Mouse (Mus musculus): Measurements from ENCODE around the gene Elf2. TPM values are rescaled to one million over a fixed set of nuclear protein-coding genes. Genes with fewer than 3 reads are reported as not detected.
"Not testable (repeated sequence)": the region's sequence is repeated elsewhere in the genome, so short reads cannot be mapped to it uniquely, and the experiment has no call there.

Elf2 gene
- total RNA-seq, 2 experiments from 2014 or later: 38.5 to 43.6 TPM

DNA sequence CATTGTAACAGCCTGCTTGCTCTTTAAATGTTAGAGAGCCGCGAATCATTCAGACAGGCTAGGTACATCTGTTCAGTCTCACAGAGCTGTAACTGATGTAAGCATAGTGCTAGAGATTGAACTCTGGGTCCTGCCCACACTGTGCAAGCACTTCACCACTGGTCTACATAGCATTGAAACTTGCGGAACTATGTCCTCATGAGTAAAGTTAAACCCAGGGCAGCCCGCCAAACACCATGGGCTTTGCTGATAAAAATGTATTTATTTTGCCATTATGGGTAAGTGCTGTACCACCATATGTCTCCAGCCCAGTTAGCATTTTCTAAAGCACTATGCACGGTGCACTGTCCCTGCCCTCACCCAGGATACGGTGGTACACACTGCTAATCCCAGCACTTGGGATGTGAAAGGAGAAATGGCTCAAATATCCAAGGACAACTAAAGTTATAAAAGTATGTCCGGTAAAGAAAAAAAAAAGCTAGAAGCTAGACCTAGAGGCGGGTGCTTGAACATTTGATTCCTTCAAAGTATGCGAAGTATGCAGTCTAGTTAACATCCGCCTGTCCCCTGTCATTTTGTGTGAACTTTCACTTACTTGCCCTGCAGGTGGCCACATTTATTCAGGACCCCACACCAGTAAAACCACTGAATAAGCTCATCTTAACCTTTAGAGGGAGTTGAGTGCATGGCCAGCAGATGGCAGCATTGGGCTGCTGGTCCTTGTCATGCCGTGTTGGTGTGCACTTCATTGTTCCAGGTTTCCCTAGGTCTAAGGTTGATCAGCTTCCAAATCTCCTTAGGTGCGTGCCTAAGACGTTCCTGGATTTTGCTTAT, 106.3 kb downstream of the Elf2 start:
- DNase-seq (ENCODE audit: low spot score): peak; percentile 90

DNA sequence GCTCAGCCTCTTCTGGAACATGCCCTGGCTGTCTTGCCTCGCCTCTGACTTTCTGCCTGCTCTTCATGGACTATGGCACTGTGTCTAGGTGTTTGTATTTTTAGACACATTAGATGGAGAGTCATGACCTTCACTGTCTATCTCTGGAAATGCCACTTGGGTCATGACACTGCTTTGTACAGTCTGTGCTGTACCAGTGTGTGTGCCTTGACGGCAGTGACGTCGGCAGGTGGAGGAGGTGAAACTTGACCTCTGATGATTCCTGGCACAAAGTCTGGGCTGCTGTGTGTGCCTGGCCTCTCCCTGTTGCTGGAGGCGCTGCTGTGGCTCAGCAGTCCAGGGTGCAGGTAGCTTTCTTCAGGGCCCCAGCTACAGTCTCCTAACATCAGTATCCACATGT, 107.0 kb downstream of the Elf2 start:
- DNase-seq (ENCODE audit: low spot score): peak; percentile 90

DNA sequence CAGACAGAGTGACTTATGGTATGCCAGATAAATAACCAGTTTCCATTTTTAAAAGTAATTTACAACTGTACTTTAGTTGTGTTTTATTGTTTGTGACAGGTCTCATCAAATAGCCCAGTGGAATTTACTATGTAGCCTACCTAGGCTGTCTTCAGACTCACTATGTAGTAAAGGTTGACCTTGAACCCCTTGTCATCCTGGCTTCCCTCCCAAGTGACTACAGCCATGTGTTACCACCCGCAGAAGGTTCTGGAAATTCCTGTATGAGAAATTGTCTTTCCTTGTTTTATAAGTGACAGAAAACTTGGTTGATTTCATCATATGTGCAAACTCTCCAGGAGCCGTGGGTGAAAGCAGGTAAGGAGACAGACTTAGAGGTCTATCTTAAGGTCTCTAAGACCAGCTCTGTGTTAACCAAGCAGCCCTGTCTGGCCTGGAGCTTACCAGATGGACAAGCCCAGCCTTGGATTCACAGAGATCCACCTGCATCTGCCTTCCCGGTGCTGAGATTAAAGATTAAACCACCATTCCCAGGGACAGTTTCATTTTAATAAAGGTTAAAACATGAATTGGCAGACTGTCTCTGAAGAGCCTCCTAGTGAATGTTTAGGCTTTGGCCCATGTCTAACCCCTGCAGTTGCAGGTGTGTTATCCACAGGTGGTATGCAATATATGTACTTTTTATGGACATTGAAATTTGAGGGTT, 108.1 kb downstream of the Elf2 start:
- DNase-seq (ENCODE audit: low spot score): no peak

DNA sequence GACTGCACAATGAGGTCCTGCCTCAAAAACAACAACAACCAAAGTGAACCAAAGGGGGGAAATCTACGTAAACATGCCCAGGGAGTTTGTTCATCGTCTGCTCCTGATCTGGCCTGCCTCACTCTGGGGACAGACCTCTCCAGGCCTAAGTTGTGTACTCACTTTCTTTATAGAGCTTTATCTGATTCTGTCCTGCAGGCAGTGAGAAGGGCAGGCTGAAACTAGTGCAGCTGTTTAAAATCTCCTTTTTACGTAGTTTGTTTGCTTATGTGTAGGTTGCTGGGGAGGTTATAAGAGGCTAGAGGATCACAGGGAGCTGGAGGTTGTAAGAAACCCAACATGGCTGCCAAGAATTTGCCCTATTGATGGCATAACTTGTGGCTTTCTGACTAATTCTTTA, 109.0 kb downstream of the Elf2 start:
- DNase-seq (ENCODE audit: low spot score): no peak

DNA sequence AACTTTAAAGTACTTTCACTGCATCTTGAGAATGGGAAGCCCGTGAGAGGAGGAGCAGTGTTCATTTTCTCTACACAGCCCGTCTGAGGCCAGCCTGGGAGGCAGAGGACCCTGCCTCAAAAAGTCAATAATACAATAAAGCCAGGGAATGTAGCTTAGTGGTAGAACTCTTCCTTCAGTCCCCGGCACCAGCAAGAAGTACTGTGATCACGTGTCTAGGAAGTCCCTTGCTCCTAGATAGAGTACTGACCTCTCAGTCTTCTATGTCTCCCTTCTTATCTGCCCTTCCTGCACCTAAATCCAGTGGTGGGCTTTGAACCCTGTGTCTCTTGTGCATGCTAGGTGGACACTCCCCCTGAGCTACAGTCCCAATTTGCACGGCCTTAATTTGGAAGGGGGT, 109.6 kb downstream of the Elf2 start:
- no peak for DNase-seq (ENCODE audit: low spot score)

DNA sequence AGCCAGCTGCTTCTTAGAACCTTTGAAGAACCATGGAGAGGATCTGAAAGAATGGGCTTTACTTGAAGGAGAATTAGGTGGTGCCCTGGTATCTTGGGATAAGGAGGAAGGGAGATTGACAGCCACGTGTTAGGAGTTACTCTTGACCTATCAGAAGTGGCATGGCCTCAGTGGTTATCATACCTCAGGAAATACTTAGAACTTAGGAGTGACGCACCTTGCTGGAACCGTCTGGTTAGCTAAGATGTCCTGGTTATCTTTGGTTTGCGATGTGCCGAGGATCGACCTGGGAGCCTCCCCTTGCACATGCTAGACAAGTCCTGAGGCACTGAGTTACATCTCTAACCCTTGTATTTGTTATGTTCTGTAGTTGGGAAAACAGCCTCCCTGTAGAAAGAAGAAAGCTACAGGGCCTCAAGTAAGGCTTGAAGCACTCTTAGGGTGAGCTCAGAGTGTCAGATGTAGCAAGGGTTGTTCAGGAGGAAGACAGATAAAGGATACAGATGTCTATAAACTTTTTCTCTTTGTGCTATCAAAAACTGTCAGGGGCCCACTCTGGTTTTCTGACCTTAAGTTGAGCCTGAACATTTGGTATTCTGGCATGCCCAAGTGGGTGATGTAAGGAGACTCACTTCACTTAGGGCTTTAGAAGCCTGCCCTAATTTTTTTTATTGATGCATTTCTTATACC, 110.2 kb downstream of the Elf2 start:
- no peak for DNase-seq (ENCODE audit: low spot score)

DNA sequence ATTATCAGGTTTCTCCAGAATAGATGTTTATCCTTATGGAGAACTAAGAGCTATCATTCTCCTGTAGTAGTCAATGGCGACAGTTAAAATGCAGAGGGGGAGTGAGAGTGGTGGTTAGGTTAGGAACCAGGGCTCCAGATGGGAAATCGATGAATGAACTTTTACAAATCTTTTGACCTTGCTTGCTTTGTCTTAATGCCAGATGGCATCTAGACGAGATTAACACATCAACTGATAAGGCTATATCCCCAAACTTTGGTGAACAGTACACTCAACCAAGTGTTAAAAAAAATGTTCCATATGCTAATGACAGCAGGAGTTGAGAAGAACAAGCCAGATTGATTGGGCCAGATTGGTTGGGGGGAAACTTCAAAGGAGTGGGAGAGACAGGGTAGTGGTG, 111.2 kb downstream of the Elf2 start:
- no peak for DNase-seq (ENCODE audit: low spot score)

DNA sequence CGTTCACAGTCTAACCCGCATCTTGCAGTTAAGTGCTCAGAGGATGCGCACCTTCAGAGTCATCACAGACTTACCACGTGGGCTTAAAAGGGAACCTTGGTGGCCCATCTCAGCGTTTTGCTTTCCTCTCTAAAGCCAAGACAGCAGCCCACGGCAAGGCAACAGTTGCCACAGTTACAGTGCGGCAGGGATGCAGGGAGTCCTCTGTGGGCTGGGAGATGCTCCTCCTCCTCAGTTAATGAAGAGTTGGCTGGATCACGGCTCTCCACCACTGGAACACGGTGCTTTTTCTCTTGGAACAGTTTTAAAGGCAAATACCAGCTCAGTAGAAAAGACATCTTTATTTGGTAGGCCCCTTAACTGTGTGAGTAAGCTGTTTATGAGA, 111.7 kb downstream of the Elf2 start:
- DNase-seq (ENCODE audit: low spot score): no peak

DNA sequence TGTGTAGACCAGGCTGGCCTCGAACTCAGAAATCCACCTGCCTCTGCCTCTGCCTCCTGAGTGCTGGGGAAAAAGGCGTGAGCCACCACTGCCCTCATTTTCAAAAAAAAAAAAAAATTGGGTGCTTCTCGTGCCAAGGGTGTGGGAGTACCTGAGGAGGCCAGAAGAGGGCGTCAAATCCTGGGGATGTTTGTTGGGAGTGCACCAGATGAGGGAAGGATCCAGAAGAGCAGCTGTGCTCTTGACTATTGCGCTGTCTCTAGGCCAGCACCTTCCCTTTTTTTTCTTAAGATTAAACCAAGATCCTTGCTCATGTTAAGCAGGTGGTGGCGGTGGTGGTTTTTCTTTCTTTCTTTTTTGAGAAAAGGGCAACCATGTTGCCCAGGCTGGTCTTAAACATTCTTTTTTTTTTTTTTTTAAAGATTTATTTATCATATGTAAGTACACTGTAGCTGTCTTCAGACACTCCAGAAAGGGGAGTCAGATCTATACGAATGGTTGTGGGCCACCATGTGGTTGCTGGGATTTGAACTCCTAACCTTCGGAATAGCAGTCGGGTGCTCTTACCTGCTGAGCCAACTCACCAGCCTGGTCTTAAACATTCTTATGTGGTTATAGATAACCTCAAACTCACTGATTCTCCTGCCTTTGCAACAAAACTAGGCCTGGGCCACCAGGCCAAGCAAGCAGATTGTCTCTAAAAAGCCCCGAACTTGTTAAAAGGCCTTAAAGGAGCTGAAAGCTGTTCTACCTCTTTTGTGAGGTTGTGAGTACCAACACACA, 112.2 kb downstream of the Elf2 start:
- DNase-seq (ENCODE audit: low spot score): peak; percentile 72

DNA sequence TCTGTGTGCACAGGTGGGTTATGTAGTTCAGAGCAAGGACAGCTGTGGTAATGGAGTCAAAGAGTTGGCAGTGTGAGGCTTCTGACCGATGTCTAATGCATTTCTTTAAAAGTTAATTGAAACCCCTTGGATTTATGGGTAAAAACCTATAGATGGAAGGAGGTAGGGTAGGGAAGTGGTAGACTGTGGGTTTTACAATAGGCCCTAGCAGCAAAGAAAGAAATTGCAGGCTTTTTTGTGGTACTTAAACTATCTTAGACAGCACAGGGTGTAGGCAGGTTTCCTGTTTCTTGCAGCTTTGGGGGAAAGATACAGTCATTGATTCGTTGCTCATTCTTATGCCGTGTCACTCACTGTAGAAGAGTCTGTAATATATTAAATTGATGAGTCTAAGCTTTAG, 113.9 kb downstream of the Elf2 start:
- DNase-seq (ENCODE audit: low spot score): no peak

DNA sequence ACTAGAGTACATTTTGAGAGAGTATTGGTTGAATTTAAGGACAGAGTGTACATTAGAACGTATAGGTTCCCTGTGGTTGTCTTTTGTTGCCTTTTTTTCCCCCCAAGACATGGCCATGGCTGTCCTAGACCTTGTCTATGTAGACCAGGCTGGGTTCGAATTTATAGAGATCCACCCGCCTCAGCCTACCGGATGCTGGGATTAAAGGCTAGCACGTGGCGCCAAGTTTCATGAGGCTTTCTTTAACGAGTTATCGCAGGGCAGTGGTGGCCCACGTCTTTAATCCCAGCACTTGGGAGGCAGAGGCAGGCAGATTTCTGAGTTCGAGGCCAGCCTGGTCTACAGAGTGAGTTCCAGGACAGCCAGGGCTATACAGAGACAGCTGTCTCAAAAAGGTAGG, 114.5 kb downstream of the Elf2 start:
- no peak for DNase-seq (ENCODE audit: low spot score)

DNA sequence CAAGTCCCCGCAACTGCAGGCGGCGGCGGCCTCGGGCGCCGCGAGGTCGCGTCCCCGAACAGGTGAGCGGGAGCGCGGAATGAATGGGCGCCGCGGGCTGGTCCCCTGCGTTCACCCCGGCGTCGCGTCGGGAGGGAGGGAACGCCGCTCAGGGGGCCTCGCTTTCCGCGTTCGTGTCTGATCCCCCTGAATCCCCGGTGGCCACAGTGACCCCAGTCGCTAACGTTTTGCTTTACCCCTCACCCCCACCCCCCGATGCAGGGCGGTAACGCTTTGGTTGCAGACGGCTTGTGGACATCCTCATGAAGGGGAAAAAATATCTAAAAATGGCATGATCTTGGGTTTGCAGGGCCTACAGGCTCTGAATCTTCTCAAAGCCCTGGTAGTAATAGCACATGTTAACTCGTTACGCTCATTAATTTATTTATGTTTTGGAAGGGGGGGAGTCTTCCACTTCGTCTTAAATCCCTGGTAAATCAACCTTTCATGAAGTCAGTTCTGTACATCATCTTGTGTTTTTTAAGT, 115.2 kb downstream of the Elf2 start:
- no peak for DNase-seq (ENCODE audit: low spot score)

DNA sequence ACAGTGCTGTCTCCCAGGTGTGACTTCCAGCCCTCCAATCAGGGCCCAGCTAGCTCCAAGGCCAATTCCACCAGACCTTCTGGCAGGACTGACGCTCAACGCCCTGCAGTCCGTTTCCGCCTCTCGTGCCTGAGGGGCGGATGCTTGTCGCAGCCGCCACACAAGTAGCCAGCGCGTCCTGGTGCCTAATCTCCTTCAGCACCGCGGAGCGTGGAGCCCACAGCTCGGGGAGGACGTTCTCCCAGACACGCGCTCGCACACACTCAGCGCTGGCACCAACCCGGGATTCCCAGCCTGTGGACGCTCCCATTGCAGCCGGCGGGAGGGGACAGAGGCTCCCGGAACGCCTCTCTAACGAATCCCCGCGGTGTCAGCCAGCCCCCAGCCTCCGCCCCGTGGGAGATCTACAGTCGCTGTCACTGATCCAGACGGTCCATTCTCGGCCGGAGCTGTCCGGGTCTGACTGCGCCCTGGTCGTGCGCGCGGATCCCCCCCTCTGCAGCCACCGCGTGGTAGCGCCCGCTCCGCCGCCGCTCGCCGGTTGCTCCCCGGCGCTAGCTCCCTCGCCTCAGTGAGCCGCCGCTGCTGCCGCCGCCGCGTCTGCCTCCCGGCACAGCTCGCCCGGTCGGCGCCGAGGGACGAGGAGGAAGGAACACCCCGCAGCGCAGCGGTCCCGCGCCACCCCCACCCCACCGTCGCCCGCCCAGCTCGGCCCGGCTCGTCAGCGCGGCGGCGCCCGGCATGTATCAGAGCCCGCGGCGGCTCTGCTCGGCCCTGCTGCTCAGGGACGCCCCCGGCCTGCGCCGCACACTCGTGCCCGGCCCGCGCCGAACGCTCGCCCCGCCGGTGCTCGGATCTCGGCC, 115.9 kb downstream of the Elf2 start, which contains the start of gene Noct:
TSS of gene Noct (plus strand) at position 85 of the 863 bp plus-strand sequence.
- DNase-seq (ENCODE audit: low spot score): peak; percentile 90

DNA sequence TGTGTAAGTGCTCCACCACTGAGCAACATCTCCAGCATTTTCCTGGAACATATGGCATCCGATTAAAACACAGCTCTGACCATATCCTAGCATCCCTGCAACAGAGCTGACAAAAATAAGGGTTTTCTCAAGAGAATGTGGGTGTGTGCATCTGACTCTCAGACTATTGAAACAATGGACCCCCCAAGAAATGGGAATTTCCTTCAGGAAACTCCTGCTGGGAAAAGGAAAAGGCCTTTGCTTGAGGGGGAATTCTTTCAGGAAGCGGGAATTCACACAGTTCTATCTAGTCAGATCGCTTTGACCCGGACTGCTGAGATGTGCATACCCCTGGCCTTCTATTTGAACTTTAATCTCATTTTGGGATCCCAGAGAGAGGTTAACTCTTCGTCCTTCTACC, 116.9 kb downstream of the Elf2 start:
- DNase-seq (ENCODE audit: low spot score): no peak

DNA sequence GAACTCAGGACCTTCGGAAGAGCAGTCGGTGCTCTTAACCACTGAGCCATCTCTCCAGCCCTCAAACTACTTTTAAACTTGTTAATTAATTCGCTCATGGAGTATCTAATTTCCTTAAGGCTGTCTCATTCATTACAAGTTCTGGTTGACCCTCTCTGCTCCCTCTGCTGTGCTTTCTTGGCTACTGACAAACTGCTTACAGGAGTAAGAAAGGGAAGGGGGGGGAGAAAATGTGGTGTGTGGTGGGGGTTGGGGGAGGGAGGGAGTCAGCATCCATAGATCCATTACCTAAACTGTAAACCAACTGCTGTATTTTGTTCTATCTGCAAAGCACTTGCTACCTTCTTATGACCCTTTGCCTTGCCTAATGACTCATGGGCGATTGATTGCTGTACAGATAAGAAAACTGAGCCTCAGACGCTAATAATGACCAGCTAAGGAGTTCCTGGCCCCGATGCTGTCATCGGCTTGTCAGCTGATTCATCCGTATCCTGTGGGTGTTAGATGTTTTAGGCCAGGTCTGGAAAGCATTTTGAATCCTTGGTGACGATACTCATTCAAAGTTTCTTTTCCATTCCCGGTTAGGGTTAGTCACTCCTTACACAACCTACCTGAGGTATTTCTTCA, 117.5 kb downstream of the Elf2 start:
- DNase-seq (ENCODE audit: low spot score): no peak

DNA sequence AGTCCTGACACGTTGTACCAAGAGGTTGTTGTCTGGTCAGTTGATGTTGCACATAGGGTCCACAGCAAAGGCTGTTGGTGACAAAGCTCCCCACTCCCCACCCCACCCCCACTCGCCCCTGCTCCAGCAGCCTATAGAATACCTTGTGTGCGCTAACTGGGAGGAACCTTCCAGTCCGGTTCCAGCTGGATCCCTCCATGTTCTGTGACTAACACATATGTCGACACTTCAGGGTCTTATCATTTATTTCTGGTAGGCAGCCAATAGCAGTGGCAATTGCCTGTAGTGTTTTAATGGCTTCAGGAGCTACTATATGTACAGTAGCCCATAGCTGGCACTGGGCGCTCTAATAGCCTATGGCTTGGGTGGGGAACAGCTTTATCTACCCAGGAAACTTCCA, 118.2 kb downstream of the Elf2 start:
- no peak for DNase-seq (ENCODE audit: low spot score)

DNA sequence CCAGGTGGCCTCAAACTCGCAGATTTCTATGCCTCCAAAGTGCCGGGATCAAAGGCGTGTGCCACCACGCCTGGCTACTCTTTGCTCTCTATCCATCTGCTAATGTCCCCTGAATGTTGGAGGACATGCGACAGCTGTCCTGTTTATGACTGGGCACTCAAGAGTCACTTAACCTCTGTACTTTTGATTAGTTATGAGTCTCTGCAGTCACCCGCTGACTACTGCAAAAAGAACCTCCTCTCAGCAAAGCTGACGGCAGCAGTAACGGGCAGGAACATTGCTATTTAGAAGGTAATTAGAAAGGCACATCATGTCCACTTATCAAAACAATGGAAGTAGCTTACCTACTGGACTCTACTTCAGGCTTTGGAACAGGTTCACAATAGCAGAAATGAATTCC, 118.6 kb downstream of the Elf2 start:
- DNase-seq (ENCODE audit: low spot score): no peak

DNA sequence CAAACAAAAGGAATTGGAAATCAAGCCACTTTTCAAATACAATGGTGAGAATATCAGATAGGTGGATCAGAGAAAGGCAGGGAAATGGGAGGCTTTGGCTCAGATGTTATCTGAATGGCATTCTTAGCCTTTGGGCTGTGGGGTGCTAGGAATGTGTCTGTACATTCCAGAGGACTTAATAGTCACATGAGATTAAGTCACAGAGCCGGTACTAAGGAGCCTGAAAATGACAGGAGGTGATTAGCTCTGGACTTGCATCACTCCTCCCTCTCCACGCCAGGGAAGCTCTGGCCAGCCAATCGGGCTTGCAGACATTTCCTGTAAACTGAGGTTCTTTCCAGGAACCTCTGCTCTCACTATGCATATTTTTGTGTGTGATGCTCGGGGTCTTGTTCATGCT, 119.6 kb downstream of the Elf2 start:
- no peak for DNase-seq (ENCODE audit: low spot score)

DNA sequence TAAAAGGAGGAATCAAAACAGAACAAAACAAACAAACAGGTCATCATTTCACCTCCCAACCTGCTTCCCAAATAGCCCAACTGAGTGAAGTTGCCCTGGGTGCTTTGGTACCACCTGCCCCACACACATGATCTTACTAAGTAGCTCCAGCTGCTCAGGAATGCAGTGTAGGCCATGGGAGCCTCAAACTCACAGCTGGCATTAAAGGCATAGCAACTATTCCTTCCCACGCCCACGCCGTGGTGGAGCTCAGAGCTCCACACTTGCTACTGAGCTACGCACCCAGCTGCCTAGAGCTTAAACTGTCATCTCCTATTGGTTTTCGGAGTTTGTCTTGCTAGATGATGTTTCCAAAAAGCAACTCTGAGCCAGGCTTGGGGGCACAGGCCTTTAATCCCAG, 121.2 kb downstream of the Elf2 start:
- no peak for DNase-seq (ENCODE audit: low spot score)

DNA sequence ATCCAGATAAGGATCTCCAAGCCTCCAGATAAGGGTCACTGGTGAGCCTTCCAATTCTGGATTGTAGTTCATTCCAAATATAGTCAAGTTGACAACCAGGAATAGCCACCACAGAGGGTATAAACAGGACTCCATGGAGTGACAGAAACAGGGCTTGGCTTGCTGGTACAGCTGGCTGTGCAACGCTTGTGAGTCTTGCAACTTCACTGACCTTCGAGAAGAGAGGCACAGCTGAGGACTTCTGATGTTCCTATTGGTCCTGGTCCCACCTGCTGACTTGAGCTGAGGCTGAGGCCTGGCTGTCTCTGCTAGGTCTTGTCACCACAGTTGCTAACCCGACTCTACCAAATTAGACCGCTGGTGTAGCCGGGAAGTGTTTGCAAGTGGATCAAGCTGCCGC, 122.1 kb downstream of the Elf2 start:
- DNase-seq (ENCODE audit: low spot score): not testable (repeated sequence)

Measured in gastrocnemius, adult 18-20 months (tissue).